Mouse (Mus musculus): ENCODE data around the gene Smarcc2.
A peak's percentile ranks its signal among the peaks of the same experiment; 100 is the strongest.

Smarcc2 gene

DNA sequence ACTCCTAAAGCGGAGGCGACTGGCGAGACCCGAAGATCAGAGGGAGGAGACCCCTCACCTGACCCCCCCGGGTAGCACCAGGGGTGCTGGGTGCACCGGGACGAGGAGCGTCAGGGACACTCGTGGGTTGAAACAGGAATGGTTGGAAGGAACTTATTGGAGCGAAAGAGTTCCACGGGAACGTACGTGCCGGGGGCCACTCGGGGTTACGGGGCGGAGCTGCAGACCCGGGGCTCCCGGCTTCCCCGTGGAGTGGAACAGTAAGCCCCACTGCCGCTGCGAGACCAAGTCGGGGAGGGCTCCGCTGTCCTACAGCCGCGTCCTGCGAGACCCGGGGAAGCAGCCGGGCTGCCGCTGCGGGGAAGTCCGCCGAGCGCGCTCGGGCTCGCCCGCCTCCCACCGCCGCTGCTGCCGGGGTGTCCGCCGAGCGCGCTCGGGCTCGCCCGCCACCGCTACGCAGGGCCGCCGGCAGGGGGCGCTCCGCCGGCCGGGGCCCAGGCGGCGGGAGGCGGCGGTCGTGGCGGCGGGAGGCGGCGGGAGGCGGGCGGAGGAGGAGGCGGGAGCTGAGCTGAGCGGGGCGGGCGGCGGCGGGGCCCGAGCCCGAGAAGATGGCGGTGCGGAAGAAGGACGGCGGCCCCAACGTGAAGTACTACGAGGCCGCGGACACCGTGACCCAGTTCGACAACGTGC is at the start of gene Smarcc2:
Gene Smarcc2, plus strand, starts transcription at position 530 of the 690 bp plus-strand sequence.
- peak; percentile 86 to 95 for DNase-seq

DNA sequence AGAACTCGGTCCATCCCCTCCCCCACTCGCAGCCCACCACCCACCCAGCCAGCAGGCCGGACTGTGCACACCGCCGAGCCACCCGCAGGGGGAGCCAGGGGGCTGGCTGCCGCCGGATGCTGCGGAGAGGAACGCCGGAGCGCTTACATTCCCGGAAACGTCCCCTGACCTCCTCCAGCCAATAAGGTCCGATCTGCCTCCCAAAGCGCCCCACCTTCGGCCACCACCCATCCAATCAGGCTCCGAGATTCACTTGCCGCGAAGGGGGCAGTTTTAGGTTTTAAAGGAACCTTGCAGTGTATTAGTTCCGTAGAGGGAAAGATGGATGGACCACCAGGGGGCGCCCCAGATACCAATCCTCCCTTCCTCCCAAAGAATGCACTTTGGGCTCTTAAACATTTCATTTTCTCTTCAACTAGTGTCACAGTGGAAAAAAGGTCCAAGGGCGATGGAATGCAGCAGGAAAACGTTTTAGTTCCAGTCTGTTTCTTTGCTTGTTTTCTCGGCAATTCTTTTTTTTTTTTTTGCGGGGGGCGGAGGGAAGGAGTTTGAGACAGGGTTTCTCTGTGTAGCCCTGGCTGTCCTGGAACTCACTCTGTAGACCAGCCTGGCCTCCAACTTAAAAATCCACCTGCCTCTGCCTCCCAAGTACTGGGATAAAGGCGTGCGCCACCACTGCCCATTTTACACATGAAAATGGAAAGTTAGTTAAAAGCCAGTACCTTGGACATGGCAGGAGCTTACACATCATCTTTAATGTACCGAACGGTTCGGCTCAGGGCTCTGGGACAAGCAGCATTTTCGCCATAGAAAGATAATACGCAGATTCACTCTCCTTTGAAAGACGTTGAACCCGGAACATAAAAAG is 49.1 kb upstream of the Smarcc2 start:
- DNase-seq: peak; percentile 99

GRCm38 (mm10) chr10:128410560-128410845 is 48.5 kb upstream of the Smarcc2 start:
- no peak for DNase-seq

GRCm38 (mm10) chr10:128411211-128412054 is 47.6 kb upstream of the Smarcc2 start, which contains the start of the genes Nabp2 and Rnf41:
Gene Nabp2 (minus strand): TSS chr10:128411492.
Gene Rnf41 (plus strand): TSS chr10:128411657.
- peak; percentile 98 for DNase-seq

- DNase-seq: peak; percentile 44 to 70
Observed at GRCm38 (mm10) chr10:128412055-128412381, 47.0 kb upstream of the Smarcc2 start.

DNA sequence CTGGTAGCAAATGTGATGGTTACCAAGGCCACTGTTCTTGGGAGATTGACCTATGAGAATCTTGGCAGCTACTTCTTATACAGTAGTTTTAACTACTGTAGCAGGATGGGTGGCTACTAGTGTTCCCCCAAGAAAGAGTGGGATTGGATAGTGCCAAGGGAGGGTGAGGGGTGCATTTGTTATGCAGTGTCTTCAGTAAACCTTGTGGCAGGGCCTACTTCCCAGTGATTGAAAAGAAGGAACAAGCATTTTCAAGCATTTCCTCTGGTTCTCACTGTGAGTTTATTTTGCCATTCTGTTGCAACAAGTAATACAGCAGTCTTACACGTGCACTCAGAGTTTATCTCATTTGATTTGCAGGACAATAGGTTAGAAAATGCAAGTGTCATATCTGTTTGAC is 46.5 kb upstream of the Smarcc2 start:
- DNase-seq: no peak

GRCm38 (mm10) chr10:128413076-128413475 is 46.0 kb upstream of the Smarcc2 start:
- DNase-seq: no peak

- no peak for DNase-seq
Observed at GRCm38 (mm10) chr10:128414848-128415247, 44.2 kb upstream of the Smarcc2 start.

DNA sequence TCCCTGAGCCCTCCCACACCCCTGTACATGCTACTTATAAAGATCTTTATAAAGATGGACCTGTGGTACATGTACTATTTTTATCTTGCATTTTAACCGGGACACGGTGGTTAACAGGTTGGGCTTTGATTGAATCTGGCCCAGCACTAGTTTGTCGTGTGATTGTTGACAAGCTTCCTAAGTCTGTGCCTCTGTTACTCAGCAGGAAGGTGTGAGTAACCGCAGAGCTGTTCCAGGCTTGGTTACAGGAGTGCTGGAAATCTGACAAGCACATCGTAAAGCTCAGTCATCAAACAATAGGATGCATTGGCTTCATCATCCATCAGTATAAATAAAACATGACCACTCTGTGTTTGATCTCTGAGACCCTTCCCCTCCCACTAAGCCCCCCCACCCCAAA is 36.6 kb upstream of the Smarcc2 start:
- no peak for DNase-seq

DNA sequence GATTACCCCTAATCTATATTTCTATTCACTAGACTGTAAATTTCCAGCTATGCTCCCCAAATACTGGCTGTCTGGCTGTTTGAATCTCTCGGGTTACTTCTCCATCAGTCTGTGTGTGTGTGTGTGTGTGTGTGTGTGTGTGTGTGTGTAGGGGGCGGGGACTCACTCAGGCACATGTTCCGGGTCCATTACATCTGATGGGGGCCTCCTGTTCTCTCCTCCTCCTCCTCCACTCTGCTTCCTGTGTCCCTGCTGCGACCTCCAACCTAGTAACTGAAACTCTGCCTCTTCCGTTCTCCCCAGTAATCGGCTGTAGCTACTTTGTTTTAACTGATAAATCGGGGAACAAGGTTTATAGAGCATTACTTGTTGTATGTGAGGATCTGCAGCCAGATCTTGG is 34.4 kb upstream of the Smarcc2 start:
- DNase-seq: peak in 1 of 2 experiments; percentile 50

GRCm38 (mm10) chr10:128425260-128425659 is 33.8 kb upstream of the Smarcc2 start:
- DNase-seq: no peak

DNA sequence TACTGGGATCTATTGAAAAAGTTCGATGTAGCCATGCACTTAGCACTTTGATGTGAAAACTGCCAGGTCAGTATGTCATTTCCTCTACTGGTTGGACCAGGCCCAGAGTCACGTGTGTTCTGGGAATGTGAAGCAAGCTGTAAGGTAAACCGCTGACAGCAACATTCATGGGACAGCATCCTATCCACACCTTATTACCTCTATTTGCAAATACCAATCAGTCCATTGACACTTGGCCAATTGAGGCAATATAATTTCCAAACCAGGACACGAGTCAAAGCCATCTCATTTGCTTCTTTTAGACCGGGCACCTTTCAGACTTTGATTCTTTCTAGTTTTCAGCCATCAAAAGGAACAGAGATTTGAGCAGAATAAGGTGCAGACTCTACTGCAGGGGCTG is 30.0 kb upstream of the Smarcc2 start:
- DNase-seq: no peak

DNA sequence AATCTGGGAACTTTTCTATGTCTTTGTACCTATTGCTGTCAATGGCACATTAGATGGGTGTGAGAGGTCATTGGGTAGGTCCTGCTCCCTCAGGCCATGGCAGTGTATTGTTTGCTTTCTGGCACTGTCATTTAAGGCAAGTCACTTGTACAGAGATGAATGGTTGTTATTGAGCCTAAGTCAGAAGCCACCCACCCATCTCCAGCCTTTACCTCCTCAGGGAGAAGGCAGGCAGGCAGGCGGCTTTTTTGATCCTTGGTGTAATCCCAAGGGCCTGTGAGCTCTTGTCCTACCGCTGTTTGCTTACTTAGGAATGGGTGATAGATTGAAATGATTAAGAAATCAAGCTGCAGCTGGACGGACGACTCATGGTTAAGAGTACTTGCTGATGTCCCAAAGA is 29.6 kb upstream of the Smarcc2 start:
- no peak for DNase-seq

- no peak for DNase-seq
Observed at GRCm38 (mm10) chr10:128433417-128433816, 25.6 kb upstream of the Smarcc2 start.

GRCm38 (mm10) chr10:128434681-128435080 is 24.4 kb upstream of the Smarcc2 start:
- DNase-seq: no peak

DNA sequence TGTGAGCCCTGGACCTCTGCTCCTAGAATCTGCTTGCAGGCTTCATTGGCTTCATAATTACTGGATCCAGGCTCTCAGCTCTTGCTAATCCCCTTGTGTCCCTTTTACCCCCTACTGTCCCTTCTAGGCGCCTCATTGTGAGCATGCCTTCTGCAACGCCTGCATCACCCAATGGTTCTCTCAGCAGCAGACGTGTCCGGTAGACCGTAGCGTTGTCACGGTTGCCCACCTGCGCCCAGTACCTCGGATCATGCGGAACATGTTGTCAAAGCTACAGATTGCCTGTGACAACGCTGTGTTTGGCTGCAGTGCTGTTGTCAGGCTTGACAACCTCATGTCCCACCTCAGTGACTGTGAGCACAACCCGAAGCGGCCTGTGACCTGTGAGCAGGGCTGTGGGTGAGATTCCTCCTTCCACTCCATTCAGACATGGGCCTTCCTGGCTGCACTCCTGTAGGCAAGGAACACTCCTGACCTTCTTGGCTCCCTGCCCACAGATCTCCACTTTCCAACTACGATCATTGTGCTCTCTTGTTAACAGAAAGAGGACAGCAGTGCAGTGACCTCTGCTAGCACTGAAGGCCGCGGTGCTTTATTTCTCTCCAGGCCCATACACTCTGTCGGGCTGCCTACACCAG is 23.7 kb upstream of the Smarcc2 start:
- DNase-seq: peak; percentile 94 to 95

DNA sequence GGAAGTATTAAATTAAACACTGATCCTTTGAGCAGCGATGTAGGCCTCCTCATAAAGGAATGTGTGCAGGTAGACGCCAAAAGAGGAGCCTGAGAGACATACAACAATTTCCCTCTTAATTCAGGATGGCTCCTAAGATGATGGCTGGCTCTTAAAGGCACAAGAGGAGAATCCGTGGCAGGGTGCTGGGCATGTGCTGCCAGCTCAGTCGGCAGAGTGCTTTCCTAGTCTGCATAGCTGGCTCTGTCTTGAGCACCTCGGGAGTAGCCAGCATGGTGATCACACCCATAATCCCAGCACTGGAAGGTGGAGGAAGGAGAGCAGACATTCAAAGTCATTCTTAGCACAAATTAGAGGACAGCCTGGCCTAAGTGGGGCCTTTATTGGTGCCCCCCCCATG is 23.2 kb upstream of the Smarcc2 start:
- no peak for DNase-seq

DNA sequence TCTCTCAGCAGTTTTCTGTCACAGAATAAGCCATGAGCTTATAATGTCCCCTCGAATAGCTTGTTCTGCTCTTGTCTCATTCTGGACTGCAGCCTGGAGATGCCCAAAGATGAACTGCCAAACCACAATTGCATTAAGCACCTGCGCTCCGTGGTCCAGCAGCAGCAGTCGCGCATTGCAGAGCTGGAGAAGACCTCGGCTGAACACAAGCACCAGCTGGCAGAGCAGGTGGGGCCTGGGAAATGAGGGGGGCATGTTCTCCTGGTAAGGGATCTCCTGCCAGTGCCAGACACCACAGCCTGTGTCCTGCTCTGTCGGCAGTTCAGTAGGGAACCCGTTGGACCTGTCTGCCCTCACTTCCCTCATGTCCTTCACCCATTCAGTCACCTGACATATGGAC is 22.7 kb upstream of the Smarcc2 start:
- no peak for DNase-seq

- DNase-seq: peak; percentile 31 to 61
Observed at GRCm38 (mm10) chr10:128438675-128439279, 20.3 kb upstream of the Smarcc2 start.

GRCm38 (mm10) chr10:128440407-128440806 is 18.6 kb upstream of the Smarcc2 start:
- peak; percentile 41 to 46 for DNase-seq

GRCm38 (mm10) chr10:128441324-128442119 is 17.5 kb upstream of the Smarcc2 start:
- no peak for DNase-seq

DNA sequence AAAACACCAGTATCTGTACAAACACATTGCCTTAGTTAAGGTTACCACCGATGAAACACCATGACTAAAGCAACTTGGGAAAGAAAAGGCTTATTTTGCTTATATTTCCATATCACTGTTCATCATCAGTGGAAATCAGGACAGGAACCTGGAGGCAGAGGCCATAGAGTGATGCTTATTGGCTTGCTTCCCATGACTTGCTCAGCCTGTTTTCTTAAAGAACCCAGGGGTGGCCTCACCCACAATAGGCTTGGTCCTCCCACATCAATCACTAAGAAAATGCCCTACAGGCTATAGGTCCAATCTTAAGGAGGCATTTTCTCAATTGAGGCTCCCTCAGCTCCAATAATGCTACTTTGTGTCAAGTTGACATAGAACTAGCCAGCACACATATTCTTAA is 16.3 kb upstream of the Smarcc2 start:
- no peak for DNase-seq
